Mouse (Mus musculus) cerebellum, adult 9-10 months (tissue): ENCODE measurements around the gene Arhgap17.

ENCODE experiments used
- DNase-seq: peaks from one replicate; pipeline ENCODE4 v3.0.0; 2022

The Arhgap17 gene

DNA sequence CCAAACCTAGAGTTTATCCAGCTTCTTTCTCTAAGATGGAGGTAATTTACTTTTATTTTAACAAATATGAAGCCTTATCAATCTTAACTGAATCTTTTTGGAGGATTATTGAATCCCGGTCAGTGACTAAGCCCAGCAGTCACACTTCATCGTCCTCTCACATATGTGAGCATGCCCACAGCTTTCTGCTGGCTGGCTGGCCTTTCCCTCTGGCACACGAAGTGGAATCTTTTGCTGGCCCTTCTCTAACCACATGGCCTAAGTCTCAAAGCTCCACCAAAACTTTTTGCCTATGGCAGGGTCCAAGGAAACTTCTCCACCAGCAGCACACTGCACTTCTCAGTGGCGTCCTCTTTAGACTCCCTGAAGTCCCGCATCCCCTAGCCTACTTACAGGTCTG is 27.8 kb downstream of the Arhgap17 start:
- no peak for DNase-seq

DNA sequence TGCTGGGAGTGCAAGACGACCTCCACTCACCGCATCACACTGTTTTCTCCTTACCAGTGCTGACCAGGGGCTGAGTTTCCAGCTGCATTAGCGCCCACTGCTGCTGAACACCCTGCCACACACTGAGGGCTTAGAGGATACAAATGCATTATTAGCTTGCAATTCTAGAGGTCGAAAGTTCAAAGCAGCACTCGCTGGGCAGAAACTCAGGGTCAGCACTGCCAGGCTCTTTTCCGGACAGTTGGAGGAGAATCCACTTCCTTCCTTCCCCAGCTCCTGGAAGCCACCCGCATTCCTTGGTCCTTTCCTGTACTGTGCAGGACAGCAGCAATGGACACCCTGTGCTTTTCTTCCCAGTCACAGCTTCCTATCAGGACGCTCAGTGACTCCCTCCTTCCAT is 31.4 kb downstream of the Arhgap17 start:
- DNase-seq: no peak

DNA sequence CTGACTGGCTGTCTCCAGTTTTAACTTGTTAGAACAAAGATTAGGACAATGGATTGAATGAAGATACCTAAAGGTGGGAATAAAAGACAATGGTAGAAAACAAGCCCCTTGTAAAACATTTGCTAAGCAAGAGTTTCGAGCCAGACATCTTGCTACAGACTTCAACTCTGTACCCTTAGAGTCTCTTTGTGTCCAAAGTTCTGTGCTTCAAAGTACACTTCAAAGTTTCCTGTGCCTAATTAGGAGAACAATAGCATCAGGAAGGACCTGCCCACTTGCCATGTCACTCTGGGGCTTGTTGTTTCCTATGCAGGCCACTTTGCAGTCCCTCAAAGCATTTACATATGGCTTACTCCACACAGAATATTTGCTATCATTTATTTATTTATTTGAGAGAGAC is 33.4 kb downstream of the Arhgap17 start:
- DNase-seq: no peak

- no peak for DNase-seq
Observed at GRCm38 (mm10) chr7:123330506-123330905, 39.2 kb downstream of the Arhgap17 start.

GRCm38 (mm10) chr7:123327909-123328308 is 41.8 kb downstream of the Arhgap17 start:
- no peak for DNase-seq

DNA sequence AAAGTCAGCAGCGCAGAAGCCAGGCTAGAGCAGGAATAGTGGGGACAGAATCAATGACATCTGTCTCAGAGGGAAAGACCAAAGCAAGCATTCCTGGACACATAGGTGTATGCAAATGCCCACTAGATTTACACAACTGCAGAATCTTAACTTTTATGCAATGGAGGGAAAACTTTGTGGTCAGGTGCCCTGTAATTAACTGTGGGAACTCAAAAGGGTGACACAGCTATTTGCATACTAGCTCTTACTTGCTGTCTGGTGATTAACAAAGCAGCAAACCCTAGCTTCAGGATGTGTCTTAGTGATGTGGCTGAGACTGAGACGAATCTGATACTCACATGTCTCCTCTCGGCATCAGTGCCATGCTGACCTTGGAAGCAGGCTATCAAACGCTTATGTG is 42.8 kb downstream of the Arhgap17 start:
- no peak for DNase-seq

- no peak for DNase-seq
Observed at GRCm38 (mm10) chr7:123326062-123326461, 43.7 kb downstream of the Arhgap17 start.

DNA sequence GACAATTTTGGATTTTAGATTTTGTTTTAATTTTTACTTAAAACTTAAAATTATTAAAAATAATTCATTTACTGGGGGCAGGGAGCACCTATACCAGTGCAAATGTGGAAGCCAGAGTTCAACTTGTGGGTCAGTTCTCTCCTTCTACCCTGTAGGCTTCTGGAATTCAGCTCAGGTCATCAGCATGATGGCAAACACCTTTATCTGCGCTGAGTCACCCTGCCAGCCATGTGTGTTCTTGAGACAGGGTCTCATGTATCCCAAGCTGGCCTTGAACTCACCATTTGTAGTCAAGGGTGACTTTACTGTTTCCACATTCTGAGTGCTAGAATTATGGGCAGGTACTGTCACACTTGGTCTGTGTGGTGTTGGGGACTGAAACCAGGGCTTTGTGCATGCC is 45.6 kb downstream of the Arhgap17 start:
- DNase-seq: no peak

DNA sequence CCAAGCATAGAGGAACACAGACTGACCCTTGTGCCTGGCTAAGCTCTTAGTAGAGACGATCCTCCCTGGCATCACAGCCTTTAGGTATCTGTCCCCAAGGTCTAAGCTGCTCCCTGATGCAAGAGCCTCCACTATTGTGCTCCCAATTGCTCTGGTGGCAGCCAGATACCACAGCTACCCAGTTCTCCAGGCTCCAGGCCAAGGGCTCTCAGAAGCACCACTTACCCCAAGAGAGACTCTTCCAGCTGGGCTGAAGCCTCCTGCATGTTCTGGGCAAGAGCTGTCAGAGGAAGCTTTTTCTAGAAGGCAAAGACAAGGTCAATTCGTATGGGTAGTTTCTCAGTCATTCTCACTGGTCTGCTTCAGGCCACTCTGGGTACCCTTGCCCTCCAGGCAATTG is 46.3 kb downstream of the Arhgap17 start:
- no peak for DNase-seq

DNA sequence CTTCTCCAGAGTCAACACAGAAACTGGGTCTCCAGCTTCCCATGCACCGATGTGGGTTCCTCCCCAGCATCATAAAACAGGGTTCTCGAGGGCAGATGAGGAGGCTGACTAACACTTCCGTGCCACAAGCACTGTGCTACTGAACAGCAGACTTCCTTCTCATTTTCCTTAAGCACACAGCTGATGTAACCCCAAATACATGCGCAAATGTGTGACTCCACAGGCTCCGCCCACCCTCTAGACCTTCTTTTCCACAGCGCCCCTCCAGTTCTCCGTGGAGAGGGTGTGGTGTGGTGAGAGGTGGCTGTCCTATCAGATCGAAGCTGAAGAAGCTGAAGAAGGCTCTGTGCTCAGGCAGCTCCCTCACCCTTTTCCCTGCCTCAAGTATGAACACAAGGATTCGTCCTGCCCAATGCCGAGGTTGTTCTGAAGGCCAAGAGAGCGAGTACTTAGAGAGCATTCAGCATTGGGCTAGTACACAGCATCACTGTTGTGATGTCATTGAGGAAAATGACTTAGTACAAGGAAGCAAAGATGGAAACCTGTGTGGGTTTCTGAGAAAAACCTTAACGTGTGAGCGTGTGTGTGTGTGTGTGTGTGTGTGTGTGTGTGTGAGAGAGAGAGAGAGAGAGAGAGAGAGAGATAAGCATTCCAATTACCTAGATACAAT is 47.1 kb downstream of the Arhgap17 start:
- DNase-seq: no peak

- DNase-seq: no peak
Observed at GRCm38 (mm10) chr7:123312738-123313137, 57.0 kb downstream of the Arhgap17 start.

DNA sequence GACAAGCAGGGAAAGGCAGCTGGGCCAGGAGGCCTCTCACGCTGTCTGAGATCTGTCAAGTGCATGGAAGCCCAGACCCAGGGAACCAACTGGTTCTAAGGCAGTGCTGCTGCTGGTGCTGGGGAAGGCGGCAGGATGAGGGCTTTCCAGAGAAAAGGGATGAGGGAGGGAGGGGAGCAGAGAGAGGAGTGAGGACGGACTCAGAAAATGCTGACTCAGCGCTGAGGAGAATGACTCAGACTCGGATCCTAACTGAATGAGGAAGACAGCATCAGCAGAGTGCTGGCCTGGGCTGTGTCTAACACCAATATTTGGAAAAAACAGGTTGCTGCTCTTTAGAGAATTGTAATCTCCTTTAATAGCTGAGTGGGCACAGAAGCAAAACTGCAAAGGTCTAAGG is 57.9 kb downstream of the Arhgap17 start:
- DNase-seq: no peak

DNA sequence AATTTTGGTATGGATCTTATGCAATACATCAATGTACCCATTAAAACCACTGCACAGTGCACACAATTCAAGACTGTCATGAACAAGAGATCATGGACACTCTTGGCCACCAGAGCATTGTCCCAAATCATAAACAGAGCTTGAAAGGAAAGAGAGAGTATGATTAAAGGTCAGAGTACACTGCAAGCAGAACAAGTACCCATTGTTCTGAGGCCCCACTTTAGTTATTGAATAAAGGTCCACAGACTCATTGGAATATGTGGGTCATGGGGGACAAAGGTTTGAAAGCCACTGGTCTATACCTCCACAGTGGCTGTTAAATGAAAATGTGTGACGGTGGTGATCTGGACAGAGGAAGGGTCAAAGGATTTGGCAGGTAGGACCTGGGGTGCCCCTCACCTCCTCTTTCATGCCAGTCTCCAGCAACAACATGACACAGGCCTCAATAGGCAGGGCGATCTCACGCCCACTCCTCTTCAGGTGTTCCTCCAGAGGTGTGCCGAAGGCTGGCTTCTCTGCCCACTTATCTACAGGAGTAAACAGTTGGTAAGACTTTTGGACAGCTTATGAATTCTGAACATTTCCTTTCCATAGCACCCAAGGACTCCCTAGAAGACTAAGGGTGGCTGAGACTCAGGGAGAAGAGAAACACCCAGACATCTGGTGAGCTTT is 61.7 kb downstream of the Arhgap17 start:
- DNase-seq: no peak

- no peak for DNase-seq
Observed at GRCm38 (mm10) chr7:123307236-123307635, 62.5 kb downstream of the Arhgap17 start.

DNA sequence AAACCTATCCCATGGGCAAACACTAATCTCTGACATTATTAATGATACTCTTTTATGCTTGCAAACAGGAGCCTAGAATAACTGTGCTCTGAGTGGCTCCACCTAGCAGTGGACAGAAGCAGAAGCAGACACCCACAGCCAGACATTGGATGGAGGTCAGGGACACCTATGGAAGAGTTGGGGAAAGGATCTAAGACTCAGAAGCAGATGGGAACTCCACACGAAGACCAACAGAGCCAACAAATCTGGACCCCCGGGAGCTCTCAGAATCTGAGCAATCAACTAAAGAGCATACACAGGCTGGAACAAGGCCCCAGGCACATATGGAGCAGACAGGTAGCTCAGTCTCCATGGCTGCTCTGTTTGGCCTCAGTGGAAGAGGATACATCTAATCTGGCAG is 64.3 kb downstream of the Arhgap17 start:
- peak; percentile 76 for DNase-seq

DNA sequence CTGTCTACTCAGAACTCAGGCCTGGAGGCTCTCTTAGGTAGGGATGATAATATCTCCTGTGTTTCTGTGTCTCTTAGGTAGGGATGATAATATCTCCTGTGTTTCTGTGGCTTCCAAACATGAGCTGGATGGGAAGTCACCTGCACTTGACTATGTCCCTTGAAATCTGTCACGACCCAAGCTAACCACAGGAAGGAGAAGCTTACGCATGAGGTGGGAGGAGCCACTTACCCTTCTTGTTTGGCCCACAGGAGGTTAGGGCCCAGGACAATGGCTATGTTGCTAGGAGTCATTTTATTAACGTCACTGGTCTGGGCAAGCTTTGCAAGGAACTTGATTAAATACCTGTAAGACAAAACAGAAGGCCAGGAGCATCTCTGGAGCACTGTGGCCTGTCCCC is 69.5 kb downstream of the Arhgap17 start:
- no peak for DNase-seq

DNA sequence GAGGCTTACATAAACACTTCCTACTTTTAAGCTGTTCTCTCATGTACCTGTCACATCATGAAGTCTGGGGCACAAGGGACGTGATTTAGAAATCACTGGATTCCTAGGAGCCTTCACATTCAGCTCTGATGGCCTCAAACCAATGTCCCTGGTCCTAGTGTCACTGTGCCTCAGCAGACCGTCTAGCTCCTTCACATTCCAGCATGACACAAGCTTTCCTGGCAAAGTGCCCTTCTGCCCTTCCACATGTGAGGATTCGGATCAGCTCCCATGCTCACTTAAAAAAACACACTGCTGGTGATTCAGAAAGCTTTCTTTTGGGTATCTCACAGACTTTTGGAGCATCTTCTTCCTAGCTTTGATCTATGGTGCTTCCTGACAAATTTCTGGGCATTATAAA is 71.5 kb downstream of the Arhgap17 start:
- peak; percentile 48 for DNase-seq

DNA sequence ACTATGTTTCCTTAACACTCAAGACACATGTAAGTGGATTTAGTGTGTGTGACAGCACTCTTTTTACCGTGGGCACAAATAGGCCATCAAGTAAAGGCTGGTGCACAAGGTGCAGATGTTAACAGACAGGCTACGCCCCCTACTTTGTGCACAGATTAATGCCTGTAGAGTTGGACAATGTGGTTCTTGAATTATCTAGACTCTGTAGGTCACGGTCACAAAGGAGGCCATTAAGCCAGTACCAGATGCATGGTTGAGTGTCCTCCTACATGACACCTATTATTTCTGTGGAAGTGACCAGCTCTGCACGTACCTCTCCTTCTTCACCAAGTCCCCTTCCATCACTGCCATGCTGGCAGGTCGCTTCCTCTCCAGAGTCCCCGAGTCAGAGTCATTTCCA is 73.6 kb downstream of the Arhgap17 start:
- DNase-seq: no peak

- no peak for DNase-seq
Observed at GRCm38 (mm10) chr7:123295423-123295822, 74.3 kb downstream of the Arhgap17 start.

GRCm38 (mm10) chr7:123293898-123294297 is 75.8 kb downstream of the Arhgap17 start:
- no peak for DNase-seq

DNA sequence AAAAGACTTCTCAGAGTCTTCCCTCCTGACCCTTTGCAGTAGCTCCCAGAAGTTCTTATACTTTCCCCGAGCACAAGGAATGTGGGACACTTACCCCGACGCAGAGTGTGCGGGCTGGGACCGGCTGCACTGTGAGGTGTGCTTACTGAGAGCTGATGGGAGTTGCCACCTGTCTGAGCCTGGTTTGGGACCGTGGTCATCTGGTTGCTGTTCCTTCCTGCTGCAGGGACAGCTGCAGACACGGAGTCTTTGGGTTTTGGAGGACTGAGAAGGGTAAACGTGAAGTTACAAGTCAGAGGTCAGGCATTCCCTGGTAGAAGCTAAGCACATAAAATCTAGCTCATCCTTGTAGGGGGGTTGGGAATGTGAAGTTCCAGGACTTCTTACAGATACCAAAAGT is 77.8 kb downstream of the Arhgap17 start:
- DNase-seq: no peak

DNA sequence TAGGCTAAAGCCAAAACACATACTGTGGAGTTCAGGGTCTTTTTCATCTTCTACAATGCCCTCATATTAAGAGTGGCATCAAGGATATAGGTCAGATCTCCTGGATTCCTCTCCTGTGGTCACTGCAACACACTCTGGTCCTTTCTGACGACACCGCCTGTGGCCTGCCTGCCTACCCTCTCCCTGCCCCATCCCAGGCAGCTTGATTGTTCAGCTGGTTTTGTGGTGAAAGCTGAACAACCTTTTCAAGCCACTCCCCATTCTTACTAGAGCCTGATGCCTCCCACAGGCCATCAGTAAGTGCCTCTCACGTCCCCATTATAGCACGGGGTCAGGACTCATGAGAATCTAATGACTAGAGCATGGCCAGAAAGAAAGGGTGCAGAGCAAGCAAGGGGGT is 80.5 kb downstream of the Arhgap17 start:
- no peak for DNase-seq

GRCm38 (mm10) chr7:123287903-123288302 is 81.8 kb downstream of the Arhgap17 start:
- peak; percentile 82 for DNase-seq

DNA sequence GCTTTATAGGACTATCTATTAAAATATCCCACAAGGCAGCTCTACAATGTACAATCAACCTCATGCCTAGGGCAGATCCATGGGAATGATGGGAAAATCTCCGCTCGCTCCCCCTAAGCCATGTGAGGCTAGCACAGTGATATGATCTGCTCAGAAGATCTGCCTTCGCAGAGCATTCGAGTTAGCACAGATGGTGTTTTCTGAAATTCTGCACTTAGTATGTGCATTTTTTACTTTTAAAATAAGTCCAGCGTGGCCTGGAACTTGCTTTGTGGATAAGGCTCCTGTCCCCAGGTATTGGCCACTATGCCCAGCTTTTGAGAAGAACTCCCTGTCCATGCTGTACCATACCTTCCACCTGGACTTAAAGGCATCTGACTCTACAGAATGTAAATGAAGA is 83.8 kb downstream of the Arhgap17 start:
- no peak for DNase-seq

DNA sequence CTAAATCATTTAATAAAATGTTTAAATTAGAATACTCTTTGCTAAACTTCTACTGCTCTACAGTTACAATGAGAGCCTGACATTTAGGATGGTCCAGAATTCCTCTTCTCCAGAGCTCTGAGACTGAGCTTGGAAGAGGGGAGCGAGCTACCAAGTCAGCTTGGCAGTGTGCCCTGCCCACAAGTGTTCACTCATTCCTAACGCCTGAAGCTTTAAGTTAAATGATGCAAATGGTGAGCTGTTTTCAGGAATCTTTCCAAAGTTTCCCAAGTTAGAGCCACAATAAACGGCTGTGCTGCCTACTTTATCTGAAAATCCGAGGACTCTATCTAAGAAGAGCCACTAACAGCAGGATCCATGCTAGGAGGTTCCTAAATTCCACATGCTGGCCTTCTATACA is 85.9 kb downstream of the Arhgap17 start:
- no peak for DNase-seq
